Mouse (Mus musculus): ENCODE results near the gene Dock8.

- no peak for TF ChIP-seq GATA1 (IDR thresholded peaks at IDR 0.05; ENCODE audit: borderline replicate concordance, low read length)
- TF ChIP-seq FLI1 (IDR thresholded peaks at IDR 0.05; ENCODE audit: low read length) = no peak
These were observed 39.0 kb downstream of the Dock8 start for GRCm38 (mm10) chr19:25038293-25038692.

Data from megakaryocyte, embryonic 14.5 days (primary cell).